Mouse (Mus musculus): ENCODE measurements around the gene A830018L16Rik. TPM values are rescaled to one million over a fixed set of nuclear protein-coding genes. Genes with fewer than 3 reads are reported as not detected.

The A830018L16Rik gene
- polyA plus RNA-seq, 1 experiment from 2014 or later = 3.0 TPM

- Histone ChIP-seq H3K27me3 (no peaks in the 10 kb centered on the region), H3K4me2 (replicated peaks) (no peak overlapping the region), H3K36me3 (no peaks in the 10 kb centered on the region), H3K9me3 (no peaks in the 10 kb centered on the region), H3K4me1 (replicated peaks) (no peaks in the 10 kb centered on the region), H3K9ac (replicated peaks) (no peak overlapping the region), H3K4me3 (replicated peaks) (no peak overlapping the region), H3K27ac (no peak overlapping the region)
- peak; percentile 74 for ATAC-seq
- 45% methylated on average over 3 of the region's 3 CpGs for WGBS
Measured at GRCm38 (mm10) chr1:11658061-11658625, 244.2 kb downstream of the A830018L16Rik start.

GRCm38 (mm10) chr1:11744749-11745314 is 330.9 kb downstream of the A830018L16Rik start:
- ATAC-seq = no peak
- Histone ChIP-seq H3K27me3 (peaks cover 40% of the 10 kb centered on the region), H3K36me3 (no peaks in the 10 kb centered on the region), H3K9me3 (no peaks in the 10 kb centered on the region), H3K9ac (replicated peaks) (no peak overlapping the region), H3K4me1 (replicated peaks) (0 out of 2 replicates have a peak, but pooled peaks cover 6% of the 10 kb centered on the region), H3K4me3 (replicated peaks) (no peak overlapping the region), H3K4me2 (replicated peaks) (no peak overlapping the region), H3K27ac (no peak overlapping the region)

GRCm38 (mm10) chr1:11748424-11748823 is 334.5 kb downstream of the A830018L16Rik start:
- Histone ChIP-seq H3K27ac (no peak overlapping the region), H3K4me2 (replicated peaks) (no peak overlapping the region), H3K4me3 (replicated peaks) (no peak overlapping the region), H3K9me3 (no peaks in the 10 kb centered on the region), H3K9ac (replicated peaks) (no peak overlapping the region), H3K4me1 (replicated peaks) (0 out of 2 replicates have a peak, but pooled peaks cover 6% of the 10 kb centered on the region), H3K36me3 (no peaks in the 10 kb centered on the region), H3K27me3 (peaks cover 53% of the 10 kb centered on the region)
- ATAC-seq = peak; percentile 86
- WGBS = 4% methylated on average over 2 of the region's 2 CpGs

- H3K4me2 ChIP-seq (replicated peaks) = no peak overlapping the region
- H3K4me1 ChIP-seq (replicated peaks) = 0 out of 2 replicates have a peak, but pooled peaks cover 6% of the 10 kb centered on the region
- H3K9ac ChIP-seq (replicated peaks) = no peak overlapping the region
- H3K36me3 ChIP-seq = no peaks in the 10 kb centered on the region
- peaks cover 3% of the 10 kb centered on the region; the same call in 1 of the 2 replicates for H3K9me3 ChIP-seq
- H3K4me3 ChIP-seq (replicated peaks) = no peak overlapping the region
- H3K27ac ChIP-seq = no peak overlapping the region
- peaks cover 54% of the 10 kb centered on the region for H3K27me3 ChIP-seq
- ATAC-seq = no peak
Measured at GRCm38 (mm10) chr1:11750065-11750464, 336.2 kb downstream of the A830018L16Rik start.

- Histone ChIP-seq H3K36me3 (no peaks in the 10 kb centered on the region), H3K27ac (no peak overlapping the region), H3K27me3 (peaks cover 52% of the 10 kb centered on the region), H3K4me2 (replicated peaks) (no peak overlapping the region), H3K4me1 (replicated peaks) (0 out of 2 replicates have a peak, but pooled peaks cover 6% of the 10 kb centered on the region), H3K4me3 (replicated peaks) (no peak overlapping the region), H3K9me3 (peaks cover 3% of the 10 kb centered on the region; the same call in 1 of the 2 replicates), H3K9ac (replicated peaks) (no peak overlapping the region)
- ATAC-seq = no peak
- 69% methylated on average over 2 of the region's 2 CpGs for WGBS
Measured at GRCm38 (mm10) chr1:11750607-11751006, 336.7 kb downstream of the A830018L16Rik start.

- 0 out of 2 replicates have a peak, but pooled peaks cover 6% of the 10 kb centered on the region for H3K4me1 ChIP-seq (replicated peaks)
- H3K27ac ChIP-seq = no peak overlapping the region
- H3K4me2 ChIP-seq (replicated peaks) = no peak overlapping the region
- H3K9ac ChIP-seq (replicated peaks) = no peak overlapping the region
- ATAC-seq = no peak
- H3K36me3 ChIP-seq = no peaks in the 10 kb centered on the region
- H3K27me3 ChIP-seq = peaks cover 39% of the 10 kb centered on the region
- peaks cover 3% of the 10 kb centered on the region; the same call in 1 of the 2 replicates for H3K9me3 ChIP-seq
- no peak overlapping the region for H3K4me3 ChIP-seq (replicated peaks)
Measured at GRCm38 (mm10) chr1:11751996-11752395, 338.1 kb downstream of the A830018L16Rik start.

- WGBS = 67% methylated on average over 1 of the region's 1 CpGs
- no peak overlapping the region for H3K9ac ChIP-seq (replicated peaks)
Measured at GRCm38 (mm10) chr1:11788264-11788663, 374.4 kb downstream of the A830018L16Rik start.

GRCm38 (mm10) chr1:11792820-11793219 is 378.9 kb downstream of the A830018L16Rik start:
- Histone ChIP-seq H3K4me2 (replicated peaks) (no peak overlapping the region), H3K4me3 (replicated peaks) (no peak overlapping the region), H3K9ac (replicated peaks) (no peak overlapping the region), H3K36me3 (no peaks in the 10 kb centered on the region), H3K27me3 (no peaks in the 10 kb centered on the region), H3K4me1 (replicated peaks) (no peaks in the 10 kb centered on the region), H3K27ac (no peak overlapping the region), H3K9me3 (no peaks in the 10 kb centered on the region)
- WGBS = 74% methylated on average over 2 of the region's 2 CpGs
- ATAC-seq = no peak

More at GRCm38 (mm10) chr1:11788264-11788663, 374.4 kb downstream of the A830018L16Rik start:
- H3K9me3 ChIP-seq = no peaks in the 10 kb centered on the region
- no peak overlapping the region for H3K4me3 ChIP-seq (replicated peaks)
- no peak overlapping the region for H3K27ac ChIP-seq
- no peaks in the 10 kb centered on the region for H3K4me1 ChIP-seq (replicated peaks)
- H3K36me3 ChIP-seq = no peaks in the 10 kb centered on the region
- no peaks in the 10 kb centered on the region for H3K27me3 ChIP-seq
- no peak for ATAC-seq
- no peak overlapping the region for H3K4me2 ChIP-seq (replicated peaks)

GRCm38 (mm10) chr1:11795666-11796065 is 381.8 kb downstream of the A830018L16Rik start:
- H3K36me3 ChIP-seq = no peaks in the 10 kb centered on the region
- no peaks in the 10 kb centered on the region for H3K9me3 ChIP-seq
- H3K4me1 ChIP-seq (replicated peaks) = no peaks in the 10 kb centered on the region
- no peaks in the 10 kb centered on the region for H3K27me3 ChIP-seq
- H3K4me3 ChIP-seq (replicated peaks) = no peak overlapping the region
- H3K4me2 ChIP-seq (replicated peaks) = no peak overlapping the region
- H3K9ac ChIP-seq (replicated peaks) = no peak overlapping the region
- no peak overlapping the region for H3K27ac ChIP-seq
- ATAC-seq = no peak
- WGBS = 69% methylated on average over 2 of the region's 2 CpGs

- no peak overlapping the region for H3K4me2 ChIP-seq (replicated peaks)
- H3K9ac ChIP-seq (replicated peaks) = no peak overlapping the region
- H3K27ac ChIP-seq = no peak overlapping the region
- WGBS = 64% methylated on average over 4 of the region's 4 CpGs
- H3K27me3 ChIP-seq = no peaks in the 10 kb centered on the region
- no peaks in the 10 kb centered on the region for H3K36me3 ChIP-seq
- ATAC-seq = no peak
- no peaks in the 10 kb centered on the region for H3K4me1 ChIP-seq (replicated peaks)
- no peak overlapping the region for H3K4me3 ChIP-seq (replicated peaks)
- H3K9me3 ChIP-seq = no peaks in the 10 kb centered on the region
Measured at GRCm38 (mm10) chr1:11872847-11873246, 458.9 kb downstream of the A830018L16Rik start.

GRCm38 (mm10) chr1:11873573-11873972 is 459.7 kb downstream of the A830018L16Rik start:
- ATAC-seq = no peak
- no peaks in the 10 kb centered on the region for H3K27me3 ChIP-seq
- no peaks in the 10 kb centered on the region for H3K36me3 ChIP-seq
- no peak overlapping the region for H3K9ac ChIP-seq (replicated peaks)
- H3K27ac ChIP-seq = no peak overlapping the region
- no peak overlapping the region for H3K4me2 ChIP-seq (replicated peaks)
- 75% methylated on average over 1 of the region's 1 CpGs for WGBS
- no peaks in the 10 kb centered on the region for H3K9me3 ChIP-seq
- no peak overlapping the region for H3K4me3 ChIP-seq (replicated peaks)
- no peaks in the 10 kb centered on the region for H3K4me1 ChIP-seq (replicated peaks)

GRCm38 (mm10) chr1:11881706-11882105 is 467.8 kb downstream of the A830018L16Rik start:
- no peaks in the 10 kb centered on the region for H3K9me3 ChIP-seq
- H3K36me3 ChIP-seq = no peaks in the 10 kb centered on the region
- H3K9ac ChIP-seq (replicated peaks) = no peak overlapping the region
- H3K4me2 ChIP-seq (replicated peaks) = no peak overlapping the region
- H3K27ac ChIP-seq = no peak overlapping the region
- no peaks in the 10 kb centered on the region for H3K27me3 ChIP-seq
- no peak for ATAC-seq
- H3K4me1 ChIP-seq (replicated peaks) = no peaks in the 10 kb centered on the region
- H3K4me3 ChIP-seq (replicated peaks) = no peak overlapping the region
- 70% methylated on average over 2 of the region's 2 CpGs for WGBS

- no peak for ATAC-seq
- H3K27ac ChIP-seq = no peak overlapping the region
- H3K4me2 ChIP-seq (replicated peaks) = no peak overlapping the region
- WGBS = 82% methylated on average over 3 of the region's 3 CpGs
- H3K4me1 ChIP-seq (replicated peaks) = no peaks in the 10 kb centered on the region
- no peaks in the 10 kb centered on the region for H3K36me3 ChIP-seq
- H3K9me3 ChIP-seq = no peaks in the 10 kb centered on the region
- no peak overlapping the region for H3K9ac ChIP-seq (replicated peaks)
- no peak overlapping the region for H3K4me3 ChIP-seq (replicated peaks)
- H3K27me3 ChIP-seq = no peaks in the 10 kb centered on the region
Measured at GRCm38 (mm10) chr1:11895715-11896114, 481.8 kb downstream of the A830018L16Rik start.

Data from midbrain, embryonic 13.5 days (tissue).